Mouse (Mus musculus) MEL (cell line): ENCODE results near the gene Rps15a.

Experiments
- CTCF ChIP-seq, 3 experiments: IDR thresholded peaks in 2 of 3; conservative IDR thresholded peaks in 1 of 3; 2 replicates each; pipeline ENCODE4 v1.5.1; 2011 to 2012; ENCODE audit warnings: low read length in 3 of 3, low read depth in 2 of 3, mild to moderate bottlenecking in 2 of 3, improper control_type of control experiment in 1 of 3, inconsistent platforms in 1 of 3, mixed read lengths in 1 of 3, moderate library complexity in 1 of 3; ENCODE audit not compliant: control insufficient read depth in 1 of 3, insufficient read depth in 1 of 3, poor library complexity in 1 of 3, severe bottlenecking in 1 of 3
- EP300 ChIP-seq, 2 experiments: IDR thresholded peaks; 2 replicates each; pipeline ENCODE4 v1.6.1; 2011; ENCODE audit warnings: improper control_type of control experiment in 2 of 2, low read length in 2 of 2, low read depth in 1 of 2, mild to moderate bottlenecking in 1 of 2
- POLR2A ChIP-seq, 2 experiments: IDR thresholded peaks; 2 replicates each; pipeline ENCODE4 v1.6.1; 2011 to 2012; ENCODE audit warnings: low read length in 2 of 2, mild to moderate bottlenecking in 2 of 2, control low read depth in 1 of 2, improper control_type of control experiment in 1 of 2, low read depth in 1 of 2, moderate library complexity in 1 of 2; ENCODE audit not compliant: control insufficient read depth in 1 of 2, insufficient read depth in 1 of 2, poor library complexity in 1 of 2
- USF1 ChIP-seq: IDR thresholded peaks from 2 replicates; pipeline ENCODE4 v1.6.1; 2014; ENCODE audit warnings: low read depth, mild to moderate bottlenecking, inconsistent platforms, low read length, improper control_type of control experiment, moderate library complexity

- no peak for TF ChIP-seq POLR2A (IDR thresholded peaks at IDR 0.05; ENCODE audit: control insufficient read depth in 1 of 2, insufficient read depth in 1 of 2, low read depth in 1 of 2, low read length in 2 of 2, poor library complexity in 1 of 2)
- TF ChIP-seq EP300 (IDR thresholded peaks at IDR 0.05; ENCODE audit: low read depth in 1 of 2, low read length in 2 of 2): no peak
- TF ChIP-seq USF1: no peak
- no peak for TF ChIP-seq CTCF (IDR thresholded peaks at IDR 0.05 in 2 of 3, conservative IDR thresholded peaks at IDR 0.05 in 1 of 3; ENCODE audit: control insufficient read depth in 1 of 3, insufficient read depth in 1 of 3, low read depth in 2 of 3, low read length in 3 of 3, poor library complexity in 1 of 3, severe bottlenecking in 1 of 3)
These were observed 13.0 kb upstream of the Rps15a start for GRCm38 (mm10) chr7:118128925-118129429.
